Mouse (Mus musculus) heart, embryonic 10.5 days (tissue): Measurements from ENCODE around the gene Jmjd7. TPM values are rescaled to one million over a fixed set of nuclear protein-coding genes. Genes with fewer than 3 reads are reported as not detected.

Experiments
- DNase-seq: peaks from one replicate; pipeline ENCODE4 v3.0.0-alpha.2; 2017; ENCODE audit warnings: low spot score
- H3K27ac ChIP-seq: fragments of 300-500 bp; sonication (generic); 2 replicates; pipeline ENCODE4 v1.5.1; 2016; ENCODE audit warnings: mild to moderate bottlenecking
- H3K27me3 ChIP-seq: fragments of 300-500 bp; sonication (generic); 2 replicates; pipeline ENCODE4 v1.6.1; 2016; ENCODE audit warnings: mild to moderate bottlenecking; ENCODE audit not compliant: poor library complexity, insufficient read depth, severe bottlenecking
- H3K36me3 ChIP-seq: fragments of 300-500 bp; sonication (generic); 2 replicates; pipeline ENCODE4 v1.6.1; 2016; ENCODE audit warnings: mild to moderate bottlenecking, moderate library complexity
- H3K4me1 ChIP-seq: fragments of 300-500 bp; sonication (generic); 2 replicates; pipeline ENCODE4 v1.6.1; 2016; ENCODE audit warnings: mild to moderate bottlenecking
- H3K4me3 ChIP-seq: fragments of 300-500 bp; sonication (generic); 2 replicates; pipeline ENCODE4 v1.5.1; 2016; ENCODE audit warnings: mild to moderate bottlenecking, moderate library complexity
- H3K9me3 ChIP-seq: fragments of 300-500 bp; sonication (generic); 2 replicates; pipeline ENCODE4 v1.6.1; 2016; ENCODE audit warnings: mild to moderate bottlenecking, moderate library complexity
- WGBS: fragments of 180-500 bp; shearing (Covaris S2); methylation state at CpG from one replicate; pipeline ENCODE4 v1.1.7; 2016; 5-methylcytosine and 5-hydroxymethylcytosine counted together
- polyA plus RNA-seq: library from polyadenylated mRNA; unstranded; fragments of >200 nt; fragmentation: Nextera tagmentation; extraction: Ambion mirVana; gene quantifications from 2 replicates; pipeline ENCODE4 v1.2.1, GENCODE M21; 2016

Gene Jmjd7
- 16.8 and 17.6 TPM in 2 replicates for polyA plus RNA-seq

- Histone ChIP-seq H3K27me3 (no peaks in the 10 kb centered on the region), H3K4me1 (peaks cover 22% of the 10 kb centered on the region), H3K27ac (peak within 1 kb of the TSS; percentile 93), H3K4me3 (peak within 1 kb of the TSS; percentile 84), H3K36me3 (peaks cover 64% of the 10 kb centered on the region), H3K9me3 (no peaks in the 10 kb centered on the region)
- peak; percentile 96 for DNase-seq
- 5% methylated on average over 50 of the region's 50 CpGs for WGBS
These were observed at the start of gene Jmjd7, which contains the start of gene Gm28042 for GRCm38 (mm10) chr2:120026984-120027949. Jmjd7 (plus strand) TSS chr2:120027483. Gm28042 (plus strand) TSS chr2:120027493.

GRCm38 (mm10) chr2:119980343-119980986 lies 46.8 kb upstream of the Jmjd7 start:
- H3K36me3 ChIP-seq: 0 out of 2 replicates have a peak, but pooled peaks cover 3% of the 10 kb centered on the region
- WGBS: 83% methylated on average over 7 of the region's 7 CpGs
- peaks cover 22% of the 10 kb centered on the region for H3K4me1 ChIP-seq
- no peaks in the 10 kb centered on the region for H3K27me3 ChIP-seq
- no peak for DNase-seq
- no peak overlapping the region for H3K27ac ChIP-seq
- H3K9me3 ChIP-seq: no peaks in the 10 kb centered on the region
- no peak overlapping the region for H3K4me3 ChIP-seq

- Histone ChIP-seq H3K36me3 (0 out of 2 replicates have a peak, but pooled peaks cover 3% of the 10 kb centered on the region), H3K4me1 (peaks cover 28% of the 10 kb centered on the region), H3K27ac (no peak overlapping the region), H3K9me3 (no peaks in the 10 kb centered on the region), H3K27me3 (no peaks in the 10 kb centered on the region), H3K4me3 (no peak overlapping the region)
- DNase-seq: no peak
- 74% methylated on average over 2 of the region's 2 CpGs for WGBS
These were observed 45.7 kb upstream of the Jmjd7 start for GRCm38 (mm10) chr2:119981631-119982030.

- H3K27ac ChIP-seq: no peak overlapping the region
- H3K4me3 ChIP-seq: no peak overlapping the region
- no peaks in the 10 kb centered on the region for H3K27me3 ChIP-seq
- DNase-seq: no peak
- 65% methylated on average over 8 of the region's 8 CpGs for WGBS
- 0 out of 2 replicates have a peak, but pooled peaks cover 3% of the 10 kb centered on the region for H3K36me3 ChIP-seq
- no peaks in the 10 kb centered on the region for H3K9me3 ChIP-seq
- peaks cover 10% of the 10 kb centered on the region for H3K4me1 ChIP-seq
These were observed 41.4 kb upstream of the Jmjd7 start for GRCm38 (mm10) chr2:119985871-119986270.

- Histone ChIP-seq H3K4me3 (no peak overlapping the region), H3K9me3 (no peaks in the 10 kb centered on the region), H3K4me1 (peaks cover 10% of the 10 kb centered on the region), H3K27me3 (no peaks in the 10 kb centered on the region), H3K27ac (no peak overlapping the region), H3K36me3 (0 out of 2 replicates have a peak, but pooled peaks cover 3% of the 10 kb centered on the region)
- DNase-seq: no peak
- WGBS: 61% methylated on average over 6 of the region's 6 CpGs
These were observed 40.9 kb upstream of the Jmjd7 start for GRCm38 (mm10) chr2:119986369-119986768.

GRCm38 (mm10) chr2:119987441-119987840 lies 39.8 kb upstream of the Jmjd7 start:
- Histone ChIP-seq H3K36me3 (no peaks in the 10 kb centered on the region), H3K9me3 (no peaks in the 10 kb centered on the region), H3K27ac (no peak overlapping the region), H3K4me1 (peaks cover 9% of the 10 kb centered on the region; the same call in 1 of the 2 replicates), H3K4me3 (no peak overlapping the region), H3K27me3 (no peaks in the 10 kb centered on the region)
- DNase-seq: no peak
- WGBS: 95% methylated on average over 2 of the region's 2 CpGs

GRCm38 (mm10) chr2:119988952-119989351 lies 38.3 kb upstream of the Jmjd7 start:
- Histone ChIP-seq H3K27ac (no peak overlapping the region), H3K36me3 (no peaks in the 10 kb centered on the region), H3K4me1 (peaks cover 9% of the 10 kb centered on the region; the same call in 1 of the 2 replicates), H3K9me3 (no peaks in the 10 kb centered on the region), H3K27me3 (no peaks in the 10 kb centered on the region), H3K4me3 (no peak overlapping the region)
- 81% methylated on average over 4 of the region's 4 CpGs for WGBS
- DNase-seq: no peak

GRCm38 (mm10) chr2:119990881-119991280 lies 36.4 kb upstream of the Jmjd7 start:
- no peaks in the 10 kb centered on the region for H3K9me3 ChIP-seq
- H3K27ac ChIP-seq: no peak overlapping the region
- no peak overlapping the region for H3K4me3 ChIP-seq
- no peaks in the 10 kb centered on the region for H3K36me3 ChIP-seq
- 75% methylated on average over 6 of the region's 6 CpGs for WGBS
- peaks cover 20% of the 10 kb centered on the region for H3K4me1 ChIP-seq
- DNase-seq: no peak
- H3K27me3 ChIP-seq: no peaks in the 10 kb centered on the region

GRCm38 (mm10) chr2:119992349-119992748 lies 34.9 kb upstream of the Jmjd7 start:
- no peaks in the 10 kb centered on the region for H3K9me3 ChIP-seq
- H3K4me1 ChIP-seq: peaks cover 17% of the 10 kb centered on the region
- WGBS: 69% methylated on average over 2 of the region's 2 CpGs
- no peak overlapping the region for H3K4me3 ChIP-seq
- no peak overlapping the region for H3K27ac ChIP-seq
- DNase-seq: no peak
- no peaks in the 10 kb centered on the region for H3K36me3 ChIP-seq
- no peaks in the 10 kb centered on the region for H3K27me3 ChIP-seq

- 67% methylated on average over 2 of the region's 2 CpGs for WGBS
- no peaks in the 10 kb centered on the region for H3K27me3 ChIP-seq
- DNase-seq: no peak
- no peaks in the 10 kb centered on the region for H3K9me3 ChIP-seq
- H3K4me3 ChIP-seq: no peak overlapping the region
- no peaks in the 10 kb centered on the region for H3K36me3 ChIP-seq
- no peak overlapping the region for H3K27ac ChIP-seq
- H3K4me1 ChIP-seq: peaks cover 17% of the 10 kb centered on the region
These were observed 33.8 kb upstream of the Jmjd7 start for GRCm38 (mm10) chr2:119993515-119993914.

GRCm38 (mm10) chr2:119994839-119995238 lies 32.4 kb upstream of the Jmjd7 start:
- no peak overlapping the region for H3K4me3 ChIP-seq
- H3K9me3 ChIP-seq: no peaks in the 10 kb centered on the region
- no peak for DNase-seq
- peaks cover 17% of the 10 kb centered on the region for H3K4me1 ChIP-seq
- 0 out of 2 replicates have a peak overlapping the region, but pooled peaks have one; percentile 60 for H3K27ac ChIP-seq
- no peaks in the 10 kb centered on the region for H3K27me3 ChIP-seq
- WGBS: 53% methylated on average over 6 of the region's 6 CpGs
- H3K36me3 ChIP-seq: peaks cover 4% of the 10 kb centered on the region; the same call in 1 of the 2 replicates

- WGBS: 50% methylated on average over 9 of the region's 9 CpGs
- Histone ChIP-seq H3K36me3 (peaks cover 4% of the 10 kb centered on the region; the same call in 1 of the 2 replicates), H3K9me3 (no peaks in the 10 kb centered on the region), H3K4me1 (peaks cover 19% of the 10 kb centered on the region), H3K27me3 (no peaks in the 10 kb centered on the region), H3K27ac (peak overlapping the region; percentile 62), H3K4me3 (no peak overlapping the region)
- DNase-seq: no peak
These were observed 31.6 kb upstream of the Jmjd7 start for GRCm38 (mm10) chr2:119995391-119996281.
